Mouse (Mus musculus) myocyte (in vitro differentiated cells): ENCODE measurements around the gene Foxo1. TPM values are rescaled to one million over a fixed set of nuclear protein-coding genes. Genes with fewer than 3 reads are reported as not detected.
A peak's percentile ranks its signal among the peaks of the same experiment; 100 is the strongest.

Experiments
- H3K27me3 ChIP-seq: one replicate; pipeline ENCODE4 v1.6.1; 2011; ENCODE audit not compliant: control insufficient read depth, insufficient read depth, insufficient read length
- H3K36me3 ChIP-seq: one replicate; pipeline ENCODE4 v1.6.1; 2011; ENCODE audit not compliant: control insufficient read depth, insufficient read depth
- H3K4me2 ChIP-seq: one replicate; pipeline ENCODE4 v1.6.1; 2011; ENCODE audit warnings: low read depth, control low read depth
- H3K4me3 ChIP-seq: one replicate; pipeline ENCODE4 v1.5.1; 2011; ENCODE audit warnings: mild to moderate bottlenecking, control low read depth, moderate library complexity
- H3K79me2 ChIP-seq: one replicate; pipeline ENCODE4 v1.6.1; 2011; ENCODE audit not compliant: control insufficient read depth, insufficient read depth
- H3ac ChIP-seq: one replicate; pipeline ENCODE4 v1.6.1; 2011; ENCODE audit not compliant: control insufficient read depth, insufficient read length
- CEBPB ChIP-seq: IDR thresholded peaks from 2 replicates; pipeline ENCODE4 v1.6.1; 2011; ENCODE audit warnings: mild to moderate bottlenecking, moderate library complexity; ENCODE audit not compliant: poor library complexity, insufficient read depth, severe bottlenecking
- E2F4 ChIP-seq: IDR thresholded peaks from one replicate; pipeline ENCODE4 v1.6.1; 2011; ENCODE audit warnings: mild to moderate bottlenecking, control low read depth, moderate library complexity; ENCODE audit not compliant: insufficient read depth
- MAX ChIP-seq: IDR thresholded peaks from one replicate; pipeline ENCODE4 v1.6.1; 2011; ENCODE audit warnings: low read depth, mild to moderate bottlenecking, control low read depth
- MYOD1 ChIP-seq, 3 experiments: IDR thresholded peaks; one replicate each; pipeline ENCODE4 v1.6.1; 2011; ENCODE audit warnings: control low read depth in 2 of 3, low read depth in 2 of 3, mild to moderate bottlenecking in 2 of 3, moderate library complexity in 1 of 3; ENCODE audit not compliant: insufficient read length in 2 of 3, control insufficient read depth in 1 of 3
- MYOG ChIP-seq, 3 experiments: IDR thresholded peaks; one replicate each; pipeline ENCODE4 v1.6.1; 2011; ENCODE audit warnings: control low read depth in 2 of 3, low read depth in 2 of 3, mild to moderate bottlenecking in 2 of 3; ENCODE audit not compliant: insufficient read length in 2 of 3, control insufficient read depth in 1 of 3, insufficient read depth in 1 of 3
- POLR2A ChIP-seq: IDR thresholded peaks from one replicate; pipeline ENCODE4 v1.6.1; 2011; ENCODE audit warnings: low read depth, mild to moderate bottlenecking, control low read depth, moderate library complexity; ENCODE audit not compliant: insufficient read length
- POLR2AphosphoS2 ChIP-seq: IDR thresholded peaks from one replicate; pipeline ENCODE4 v1.6.1; 2011; ENCODE audit warnings: low read depth, control low read depth; ENCODE audit not compliant: insufficient read length
- REST ChIP-seq: IDR thresholded peaks from one replicate; pipeline ENCODE4 v1.6.1; 2011; ENCODE audit warnings: mild to moderate bottlenecking, control low read depth, moderate library complexity; ENCODE audit not compliant: insufficient read depth, insufficient read length
- SRF ChIP-seq: IDR thresholded peaks from one replicate; pipeline ENCODE4 v1.6.1; 2011; ENCODE audit warnings: low read depth; ENCODE audit not compliant: control insufficient read depth, insufficient read length
- TCF12 ChIP-seq: IDR thresholded peaks from one replicate; pipeline ENCODE4 v1.6.1; 2011; ENCODE audit warnings: mild to moderate bottlenecking, control low read depth; ENCODE audit not compliant: poor library complexity, insufficient read depth, severe bottlenecking
- TCF3 ChIP-seq: IDR thresholded peaks from one replicate; pipeline ENCODE4 v1.6.1; 2011; ENCODE audit warnings: low read depth, control low read depth; ENCODE audit not compliant: insufficient read length
- USF1 ChIP-seq: IDR thresholded peaks from one replicate; pipeline ENCODE4 v1.6.1; 2011; ENCODE audit warnings: low read depth, mild to moderate bottlenecking, control low read depth, moderate library complexity
- polyA plus RNA-seq: library from polyadenylated mRNA; unstranded; fragments of >200 nt; fragmentation: generic; extraction: Trizol; gene quantifications from one replicate; pipeline ENCODE4 v1.2.1, GENCODE M21; 2012; ENCODE audit warnings: missing spikeins

Gene Foxo1
- polyA plus RNA-seq, 1 experiment: 7.2 TPM

DNA sequence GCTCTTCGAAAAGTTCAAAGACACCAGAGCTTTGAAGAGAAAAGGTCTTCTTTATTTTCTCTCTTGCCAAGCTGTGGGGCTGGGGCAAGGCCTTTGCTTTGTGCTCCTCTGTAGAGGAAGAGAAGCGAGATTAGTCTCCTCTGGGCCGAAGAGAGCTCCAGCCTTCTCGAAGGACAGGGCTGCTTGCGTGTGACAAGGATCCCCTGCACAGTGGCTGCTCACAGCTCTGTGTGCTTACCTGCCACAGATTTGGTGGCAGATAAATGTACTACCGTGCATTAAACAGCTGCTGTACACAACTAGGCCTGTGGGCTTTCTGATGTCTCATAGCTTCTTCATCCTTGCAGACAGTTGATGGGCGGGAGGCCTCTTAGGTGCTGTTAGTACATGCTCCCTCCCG, 129.8 kb downstream of the Foxo1 start:
- Histone ChIP-seq H3K27me3 (no peaks in the 10 kb centered on the region), H3ac (no peak overlapping the region)
- no peak for TF ChIP-seq TCF3
- no peak for TF ChIP-seq CEBPB
- no peak for TF ChIP-seq MYOD1 (IDR thresholded peaks at IDR 0.05; ENCODE audit: control insufficient read depth in 1 of 3, insufficient read length in 2 of 3, low read depth in 2 of 3)
- no peak for TF ChIP-seq MAX
- no peak for TF ChIP-seq POLR2AphosphoS2
- TF ChIP-seq REST: no peak
- no peak for TF ChIP-seq SRF
- TF ChIP-seq USF1: no peak
- no peak for TF ChIP-seq POLR2A
- no peak for TF ChIP-seq E2F4
- TF ChIP-seq MYOG (IDR thresholded peaks at IDR 0.05; ENCODE audit: control insufficient read depth in 1 of 3, insufficient read depth in 1 of 3, insufficient read length in 2 of 3, low read depth in 2 of 3): no peak
- TF ChIP-seq TCF12: no peak

DNA sequence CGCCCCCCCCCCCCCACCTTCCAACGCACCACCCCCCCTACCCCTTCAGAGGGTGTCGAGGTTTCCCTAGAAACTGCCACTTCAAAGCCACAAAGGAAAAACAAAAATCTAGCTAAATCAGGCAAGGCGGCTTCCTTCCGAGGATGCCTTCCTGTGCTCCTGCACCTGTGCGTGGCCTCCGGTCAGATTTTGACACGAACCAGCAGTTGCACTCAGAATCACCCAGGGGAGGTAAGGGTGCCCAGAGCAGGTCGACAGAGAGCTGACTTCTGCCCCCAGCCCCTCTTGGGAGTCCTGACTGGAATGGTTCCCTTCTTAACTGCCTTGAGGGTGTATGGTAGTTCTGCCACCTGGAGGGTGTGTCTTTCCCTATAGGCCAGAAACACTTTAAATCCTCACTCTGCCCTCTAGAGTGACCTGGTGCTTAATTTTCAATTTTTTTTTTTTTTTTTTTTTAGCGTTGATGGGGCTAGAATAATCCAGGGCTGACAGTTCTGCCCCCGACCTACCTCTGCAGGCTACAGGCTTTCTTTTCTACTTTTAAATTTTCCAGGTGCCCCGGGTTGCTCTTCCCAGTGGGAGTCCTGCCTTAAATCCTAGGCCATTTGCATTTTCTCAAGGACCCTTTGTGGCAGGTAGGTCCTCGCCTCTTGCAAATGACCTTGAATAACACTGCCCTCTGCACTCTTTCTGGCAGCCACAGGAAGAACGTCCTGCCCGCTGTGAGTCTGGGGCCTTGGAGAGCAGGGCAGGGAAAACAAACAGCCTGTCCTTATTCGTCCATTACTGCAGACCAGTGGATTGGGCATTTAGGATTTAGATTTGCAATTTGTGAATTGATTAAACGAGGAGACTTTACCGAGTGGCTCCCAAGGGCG, 132.4 kb downstream of the Foxo1 start:
- H3K36me3 ChIP-seq: no peaks in the 10 kb centered on the region
- peak overlapping the region; percentile 11 for H3ac ChIP-seq
- no peaks in the 10 kb centered on the region for H3K79me2 ChIP-seq
- H3K27me3 ChIP-seq: no peaks in the 10 kb centered on the region
- TF ChIP-seq POLR2AphosphoS2 (no peak), MYOG (IDR thresholded peaks at IDR 0.05; ENCODE audit: control insufficient read depth in 1 of 3, insufficient read depth in 1 of 3, insufficient read length in 2 of 3, low read depth in 2 of 3) (no peak), E2F4 (no peak), TCF12 (no peak), CEBPB (no peak), MAX (no peak), MYOD1 (IDR thresholded peaks at IDR 0.05; ENCODE audit: control insufficient read depth in 1 of 3, insufficient read length in 2 of 3, low read depth in 2 of 3) (no peak), POLR2A (no peak), TCF3 (no peak), REST (no peak), USF1 (no peak), SRF (no peak)
- H3K4me2 ChIP-seq: peak overlapping the region; percentile 73
- H3K4me3 ChIP-seq: peak overlapping the region; percentile 10

More for the DNA sequence above, 129.8 kb downstream of the Foxo1 start:
- Histone ChIP-seq H3K79me2 (no peaks in the 10 kb centered on the region), H3K36me3 (no peaks in the 10 kb centered on the region), H3K4me3 (no peak overlapping the region), H3K4me2 (no peak overlapping the region)

- peak overlapping the region; percentile 73 for H3K4me2 ChIP-seq
- H3ac ChIP-seq: peak overlapping the region; percentile 11
- peak overlapping the region; percentile 10 for H3K4me3 ChIP-seq
- no peaks in the 10 kb centered on the region for H3K79me2 ChIP-seq
- no peaks in the 10 kb centered on the region for H3K27me3 ChIP-seq
- no peaks in the 10 kb centered on the region for H3K36me3 ChIP-seq
- TF ChIP-seq CEBPB: no peak
- peak; percentile 38 for TF ChIP-seq POLR2A
- TF ChIP-seq POLR2AphosphoS2: peak; percentile 34
- peak in 1 of 3 experiments; percentile 57 for TF ChIP-seq MYOD1 (IDR thresholded peaks at IDR 0.05; ENCODE audit: control insufficient read depth in 1 of 3, insufficient read length in 2 of 3, low read depth in 2 of 3)
- TF ChIP-seq USF1: no peak
- peak in 1 of 3 experiments; percentile 3 for TF ChIP-seq MYOG (IDR thresholded peaks at IDR 0.05; ENCODE audit: control insufficient read depth in 1 of 3, insufficient read depth in 1 of 3, insufficient read length in 2 of 3, low read depth in 2 of 3)
- no peak for TF ChIP-seq TCF12
These were observed 133.2 kb downstream of the Foxo1 start for GRCm38 (mm10) chr3:52401162-52401928.

Other genes with a start within 250 kb of the Foxo1 start
- gene Maml3, start 163.3 kb upstream of the Foxo1 start, polyA plus RNA-seq: 3.1 TPM